Mouse (Mus musculus) c-Kit-positive CD71-positive TER-119-positive erythroid progenitor cells, embryonic 14.5 days (primary cell): ENCODE results near the gene Pde4b.

ENCODE experiments used
- DNase-seq: peaks from one replicate; pipeline ENCODE4 v3.0.0-alpha.2; 2013; ENCODE audit warnings: low spot score

The Pde4b gene

DNA sequence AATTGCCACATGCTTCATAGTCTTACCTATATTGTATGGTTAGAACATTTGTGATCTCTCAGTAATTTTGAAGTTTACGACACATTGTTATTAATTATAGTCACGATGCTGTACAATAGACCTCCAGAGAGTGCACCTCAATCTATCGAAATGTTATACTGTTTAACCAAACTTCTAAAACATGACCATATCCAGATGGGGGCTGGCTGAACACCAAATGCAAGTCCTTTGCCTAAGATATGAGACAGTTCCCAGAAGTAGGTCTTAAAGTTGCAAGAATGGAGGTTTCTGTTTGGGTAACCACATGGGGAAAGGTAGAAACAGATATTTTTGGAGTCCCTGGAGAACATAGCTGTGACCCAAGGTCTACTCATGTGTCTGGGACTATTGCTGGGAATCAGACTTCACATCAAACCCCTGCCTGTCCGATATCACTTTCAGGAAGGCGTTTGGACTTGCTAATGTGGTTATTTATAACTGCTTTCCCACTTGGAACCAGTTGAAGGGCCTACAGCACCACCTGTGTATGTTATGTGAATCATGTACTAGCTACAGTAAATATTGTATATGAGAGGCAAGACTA, 452.3 kb downstream of the Pde4b start:
- DNase-seq, result no peak

DNA sequence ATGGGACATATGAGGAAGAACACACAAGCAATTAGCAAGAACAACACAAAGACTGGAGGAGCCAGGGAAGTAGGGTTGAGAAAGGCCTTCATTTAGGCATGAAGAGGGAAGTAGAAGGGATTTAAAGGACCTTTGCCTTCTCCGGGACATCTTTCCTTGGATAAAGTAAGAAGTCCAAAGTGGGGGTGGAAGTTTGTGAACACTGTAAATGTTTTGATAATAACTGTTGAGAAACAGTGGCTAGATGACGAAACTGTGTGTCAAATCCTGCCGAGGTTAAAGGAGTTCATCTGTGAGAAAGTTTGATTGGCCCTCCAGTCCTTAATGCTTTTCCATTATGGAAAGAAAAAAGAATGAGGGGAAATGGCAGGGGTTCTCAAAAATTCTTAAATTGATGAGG, 455.6 kb downstream of the Pde4b start:
- DNase-seq, result no peak

DNA sequence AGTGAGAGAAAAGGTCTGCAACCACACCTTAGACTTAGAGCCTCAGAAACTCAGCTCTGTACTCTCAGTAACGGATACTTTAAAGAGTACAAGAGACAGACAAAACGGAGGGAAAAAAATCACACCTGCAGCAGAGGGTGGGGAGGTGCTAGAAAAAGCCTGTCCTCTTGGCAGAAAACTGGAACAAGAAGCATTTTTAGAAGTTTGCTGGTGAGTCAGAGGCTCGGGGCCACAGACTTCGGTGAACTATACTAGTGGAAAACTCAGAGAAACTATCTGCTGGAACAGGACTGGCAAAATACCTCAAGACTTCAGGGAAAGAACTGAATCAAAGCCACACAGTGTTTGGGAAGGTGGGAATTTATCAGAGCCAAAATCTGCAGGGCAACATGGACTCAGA, 457.9 kb downstream of the Pde4b start:
- DNase-seq, result no peak

DNA sequence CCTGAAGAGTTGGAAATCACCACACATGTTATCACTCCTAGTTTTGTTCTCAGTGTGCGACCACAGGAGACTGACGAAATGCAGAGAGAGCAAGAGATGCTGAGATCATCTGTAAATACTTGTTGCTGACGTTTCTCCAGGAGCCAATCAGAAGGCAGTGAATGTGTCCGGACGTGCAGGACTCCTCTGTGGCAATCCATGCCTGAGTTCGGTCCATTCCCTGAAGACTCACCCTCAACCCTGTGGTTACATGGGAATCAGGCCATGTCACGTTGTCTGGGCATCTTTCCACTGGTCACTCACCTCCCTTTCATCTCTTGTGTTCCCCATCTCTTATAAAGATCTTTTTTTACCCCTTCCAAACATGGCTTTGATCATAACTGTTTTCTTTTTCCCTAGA, 468.2 kb downstream of the Pde4b start:
- no peak for DNase-seq

DNA sequence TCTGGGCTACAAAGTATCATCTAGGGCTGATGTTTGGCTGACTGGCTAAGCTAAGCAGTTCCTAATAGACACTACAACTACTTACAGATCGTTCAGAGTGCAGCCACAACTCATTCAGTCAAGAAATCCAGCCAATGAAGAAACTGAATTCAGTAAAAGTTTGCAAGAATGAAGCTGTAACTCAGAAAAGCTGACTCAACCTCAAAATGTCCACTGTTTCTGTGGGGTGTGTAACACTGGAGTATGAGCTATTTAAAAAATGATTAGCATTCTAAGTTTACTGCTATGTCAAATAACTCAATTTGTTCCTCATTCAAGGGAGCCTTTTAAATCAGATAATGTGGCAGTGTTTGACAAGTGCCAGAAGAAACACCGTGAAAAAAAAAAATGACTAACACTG, 469.7 kb downstream of the Pde4b start:
- no peak for DNase-seq

DNA sequence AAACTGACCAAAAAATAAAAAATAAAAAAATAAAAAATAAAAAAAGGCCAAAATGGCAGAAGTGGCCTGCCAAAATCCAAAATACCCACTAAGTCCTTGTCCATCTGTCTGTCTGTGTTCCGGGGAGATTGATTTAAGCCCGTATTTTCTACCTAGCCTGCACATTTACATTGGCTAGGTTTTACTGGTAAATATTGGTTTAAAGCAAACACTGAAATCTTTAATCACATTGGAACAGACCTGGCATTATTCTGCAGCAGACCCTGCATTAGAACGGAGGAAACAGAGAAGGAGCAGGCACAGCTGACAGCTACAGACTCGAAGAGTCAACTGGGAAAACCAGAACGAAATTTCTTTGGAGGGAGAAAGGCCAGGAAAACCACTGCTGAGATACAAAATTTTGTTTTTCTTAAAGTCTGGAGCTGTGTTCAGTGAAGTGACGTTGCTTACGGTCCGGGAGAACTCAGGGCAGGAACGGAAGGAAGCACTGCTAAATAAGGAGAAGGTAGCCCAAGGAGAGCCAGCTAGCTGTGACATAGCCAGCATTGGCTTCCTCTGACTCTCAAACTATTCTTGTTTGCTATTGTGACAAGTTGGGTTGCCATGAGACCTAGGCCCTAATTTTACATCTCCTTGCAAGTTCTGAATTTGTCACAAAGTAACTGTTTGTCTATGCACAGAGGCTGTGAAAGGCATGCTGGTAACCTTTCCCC, 470.3 kb downstream of the Pde4b start:
- DNase-seq, result no peak

DNA sequence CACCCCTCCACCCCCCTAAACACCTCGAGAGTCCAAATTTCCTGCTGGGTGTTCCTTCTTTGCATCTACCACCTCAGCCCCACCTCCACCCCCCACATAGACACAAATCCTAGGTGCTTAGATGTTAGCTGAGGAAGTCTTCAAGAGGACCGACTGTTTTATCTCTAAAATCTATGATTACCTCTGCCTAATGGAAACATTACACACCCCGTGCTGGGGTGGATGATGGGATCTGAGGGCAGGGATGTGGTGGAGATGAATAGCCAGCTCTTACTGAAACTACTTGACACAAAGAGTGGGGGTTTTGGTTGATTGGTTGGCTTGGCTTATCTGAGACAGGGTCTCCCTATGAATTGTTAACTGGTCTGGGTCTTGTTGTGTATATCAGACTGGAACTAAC, 471.0 kb downstream of the Pde4b start:
- no peak for DNase-seq

DNA sequence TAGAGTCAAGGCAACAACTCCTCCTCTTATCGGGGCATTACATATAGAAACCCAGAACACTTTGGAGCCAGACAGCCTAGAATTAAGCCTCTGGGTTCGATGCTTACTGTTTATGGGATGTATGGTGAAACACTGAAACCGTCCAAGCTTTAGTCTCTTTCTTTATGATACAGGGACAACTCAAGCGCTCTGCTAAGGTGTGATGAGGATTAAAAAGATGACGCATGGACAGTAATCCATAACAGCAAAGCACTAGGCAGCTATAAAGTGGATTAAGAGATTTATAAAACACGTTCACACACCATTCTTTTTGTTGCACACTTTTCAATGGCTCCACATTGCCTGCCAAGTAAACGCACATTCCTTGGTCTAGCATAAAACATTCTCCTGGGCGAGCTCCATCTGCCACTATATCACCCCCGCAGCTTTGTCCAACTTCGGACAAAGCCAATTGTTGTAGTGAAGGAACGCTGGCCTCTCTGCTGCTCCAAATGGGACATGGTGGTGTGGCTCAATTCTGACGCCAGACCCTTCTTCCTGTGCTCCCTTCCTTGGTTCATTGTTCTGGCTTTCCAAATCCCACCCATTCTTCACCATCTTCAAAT, 473.4 kb downstream of the Pde4b start:
- DNase-seq, result no peak

DNA sequence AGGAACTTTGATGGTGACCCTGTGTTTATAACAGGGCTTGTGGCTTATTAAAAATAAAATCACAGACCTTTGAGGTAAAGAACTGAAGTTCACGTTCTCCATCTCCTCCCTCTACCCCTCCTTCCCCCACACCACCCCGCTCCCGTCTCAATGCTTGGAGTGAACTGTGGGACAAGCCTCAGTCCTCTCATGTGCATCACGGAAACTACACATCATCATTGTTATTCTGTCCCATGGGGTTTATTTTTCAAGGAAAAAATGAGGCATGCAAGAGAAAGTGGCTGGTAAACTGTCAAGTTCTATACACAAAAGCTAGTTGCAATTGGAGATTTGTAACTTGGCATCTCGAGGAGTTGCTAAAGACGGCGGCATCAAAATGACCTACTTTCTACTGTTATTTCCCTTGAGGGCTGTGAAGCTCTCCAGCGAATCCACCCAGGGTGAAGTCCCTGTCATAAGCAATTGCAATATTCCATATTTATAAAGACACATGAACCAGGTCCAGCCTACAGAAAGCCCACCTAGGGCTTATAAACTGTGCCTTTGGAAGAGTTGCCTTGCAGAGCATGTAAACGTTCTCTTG, 476.0 kb downstream of the Pde4b start:
- no peak for DNase-seq

DNA sequence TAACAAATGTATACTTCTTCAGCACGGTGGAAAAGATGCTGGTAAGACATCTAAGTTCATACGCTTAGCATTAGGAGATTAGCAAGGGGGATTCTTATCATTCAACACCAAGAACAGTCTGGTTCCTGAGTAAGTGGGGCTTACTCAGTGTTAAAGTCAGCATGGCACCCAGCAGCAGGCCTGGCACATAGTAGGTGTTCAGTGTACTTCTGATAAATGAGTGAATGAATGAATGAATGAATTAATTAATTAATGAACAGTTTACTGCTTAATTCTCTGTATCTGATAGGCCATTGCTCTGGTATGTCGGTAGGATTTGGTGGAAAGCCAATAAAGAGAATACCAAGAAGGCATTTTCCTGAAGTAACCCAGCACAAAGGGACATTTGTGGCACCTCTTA, 476.9 kb downstream of the Pde4b start:
- no peak for DNase-seq

DNA sequence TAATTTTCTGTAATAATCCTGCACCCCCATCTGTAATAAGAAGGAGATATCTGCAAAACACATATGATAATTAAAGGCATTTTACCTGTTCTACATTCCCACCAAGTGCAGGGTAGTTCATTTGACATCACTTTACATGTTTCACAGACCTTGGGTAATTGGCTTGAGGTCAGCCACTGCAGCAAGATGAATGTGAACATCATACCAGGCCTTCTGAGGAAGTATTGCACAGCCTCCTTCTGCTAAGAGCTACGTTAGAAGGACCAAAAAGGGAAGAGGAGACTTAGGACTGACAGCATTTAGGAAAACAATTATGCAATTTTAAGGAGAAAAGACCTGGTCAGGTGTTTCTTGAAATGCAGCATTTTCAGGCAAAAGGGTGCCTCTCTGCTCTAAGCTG, 479.1 kb downstream of the Pde4b start:
- no peak for DNase-seq

DNA sequence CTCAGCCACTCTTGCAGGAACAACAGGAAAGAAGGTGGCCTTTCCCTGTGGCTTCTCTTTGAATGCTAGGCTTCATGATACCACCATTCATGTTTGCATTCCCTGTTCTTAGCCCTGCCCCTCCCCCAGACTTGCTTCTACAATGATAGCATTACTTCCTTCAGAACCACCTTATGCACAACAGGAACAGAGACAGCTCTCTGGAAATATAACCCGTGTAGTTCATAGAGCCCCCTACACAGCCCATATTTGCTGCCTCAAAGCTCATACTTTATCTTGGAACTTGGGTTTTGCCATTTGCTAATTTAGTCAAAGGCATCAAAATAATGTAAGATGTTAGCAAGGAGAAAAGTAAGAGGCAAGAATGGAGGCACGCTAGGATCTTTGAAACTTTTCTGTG, 479.8 kb downstream of the Pde4b start:
- no peak for DNase-seq

DNA sequence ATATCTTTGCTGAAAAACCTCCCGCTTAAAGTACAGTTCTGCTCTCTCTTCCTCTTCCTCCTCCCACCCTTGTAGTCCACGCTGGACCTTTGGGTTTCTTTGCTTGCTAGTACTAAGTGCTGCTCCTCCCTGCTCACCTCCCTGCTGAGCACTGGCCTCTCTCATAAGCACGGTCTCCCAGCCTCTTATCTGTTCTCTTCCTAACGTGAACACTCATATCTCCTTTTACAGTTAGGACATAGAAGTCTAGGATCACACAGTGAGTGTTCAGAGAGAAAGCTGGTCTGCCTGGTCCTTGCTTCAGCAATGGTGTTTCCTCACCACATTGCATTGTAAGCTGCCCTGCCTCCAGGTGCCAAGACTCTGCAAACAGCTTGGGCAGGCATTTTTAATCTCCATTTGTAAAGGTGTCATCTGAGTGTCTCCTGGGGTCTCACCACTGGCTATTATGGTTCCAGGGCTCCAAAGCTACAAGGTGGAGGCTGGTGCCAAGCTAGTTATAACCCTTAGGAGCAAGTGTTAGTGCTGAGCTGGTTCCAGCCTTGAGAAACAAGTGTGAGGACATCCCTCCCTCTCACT, 480.4 kb downstream of the Pde4b start:
- DNase-seq, result peak; percentile 32

DNA sequence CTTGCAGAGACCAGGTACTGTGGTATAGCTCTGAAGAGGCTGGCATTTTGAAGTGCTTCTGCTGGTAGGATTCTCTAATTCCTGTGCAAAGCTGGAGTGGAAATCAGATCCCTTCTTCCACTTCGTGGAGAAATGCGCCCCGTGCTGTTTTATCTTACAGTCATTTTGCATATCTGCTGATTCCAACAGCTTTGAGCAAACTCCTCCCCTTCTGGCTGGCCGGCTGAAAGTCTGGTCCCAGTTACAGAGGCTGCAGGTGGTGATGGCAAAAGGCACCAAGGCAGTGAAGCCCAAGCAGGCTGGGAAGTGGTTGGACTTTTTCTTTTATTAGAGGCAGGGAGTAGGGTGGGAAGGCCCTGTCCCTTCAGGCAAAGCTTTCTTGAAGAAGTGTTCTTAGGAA, 481.2 kb downstream of the Pde4b start:
- peak; percentile 51 for DNase-seq

DNA sequence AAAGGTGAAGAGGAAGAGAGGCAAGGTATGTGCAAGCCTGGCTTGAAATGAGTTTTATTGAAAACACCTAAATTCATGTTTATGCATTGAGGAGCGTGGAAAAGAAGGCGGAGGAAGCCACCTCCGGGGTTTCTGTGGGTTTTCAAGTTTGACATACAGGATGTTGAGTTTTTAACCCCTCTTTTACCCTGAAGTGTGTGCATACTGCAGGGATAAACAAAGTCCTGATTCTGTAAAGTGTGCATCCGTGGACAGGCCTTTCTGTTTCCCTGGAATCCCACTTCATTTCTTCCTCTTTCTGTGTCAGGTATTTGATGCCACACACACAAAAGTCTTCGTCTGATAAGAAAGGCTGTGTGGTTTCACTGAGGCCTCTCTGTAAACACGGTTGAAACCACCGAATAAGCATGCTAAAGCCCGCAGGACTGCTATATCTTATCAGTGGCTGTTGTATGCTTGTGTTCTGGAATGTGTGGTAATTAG, 481.8 kb downstream of the Pde4b start:
- DNase-seq, result peak; percentile 24

DNA sequence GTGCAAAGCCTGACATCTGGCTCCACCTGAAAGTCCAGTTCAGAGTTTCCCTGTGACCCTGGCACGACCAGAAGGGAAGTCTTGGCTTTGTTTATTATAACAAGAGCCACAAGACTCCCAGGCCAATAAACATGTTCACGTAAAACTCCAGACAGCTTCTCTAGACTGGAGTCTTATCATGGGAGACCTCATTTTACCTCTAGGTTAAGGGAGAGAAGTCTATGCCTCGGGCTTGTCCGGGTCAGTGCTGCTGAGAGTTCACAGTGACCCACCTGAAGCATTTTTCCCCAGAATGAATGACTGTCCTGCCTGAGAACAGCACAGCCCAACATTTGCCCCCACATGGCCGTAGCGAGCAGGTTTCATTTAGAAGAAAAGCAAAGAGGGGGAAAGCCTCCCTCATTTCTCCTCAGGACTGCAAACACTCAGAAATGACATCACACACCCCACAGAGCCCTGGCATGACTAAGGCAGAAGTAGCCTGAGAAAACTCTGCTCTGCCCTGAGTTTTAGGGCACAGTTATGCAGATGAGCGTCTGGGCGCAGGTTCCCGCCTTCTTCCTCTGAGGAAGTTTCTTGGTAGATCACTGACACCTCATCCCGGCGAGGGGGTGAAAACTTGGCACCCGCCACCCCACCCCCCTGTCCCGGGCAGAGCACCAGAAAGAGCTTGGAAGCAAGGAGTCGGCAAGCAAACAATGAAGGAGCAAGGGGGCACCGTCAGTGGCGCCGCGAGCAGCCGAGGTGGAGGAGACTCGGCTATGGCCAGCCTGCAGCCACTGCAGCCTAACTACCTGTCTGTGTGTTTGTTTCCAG, 482.8 kb downstream of the Pde4b start:
- DNase-seq, result peak; percentile 65

DNA sequence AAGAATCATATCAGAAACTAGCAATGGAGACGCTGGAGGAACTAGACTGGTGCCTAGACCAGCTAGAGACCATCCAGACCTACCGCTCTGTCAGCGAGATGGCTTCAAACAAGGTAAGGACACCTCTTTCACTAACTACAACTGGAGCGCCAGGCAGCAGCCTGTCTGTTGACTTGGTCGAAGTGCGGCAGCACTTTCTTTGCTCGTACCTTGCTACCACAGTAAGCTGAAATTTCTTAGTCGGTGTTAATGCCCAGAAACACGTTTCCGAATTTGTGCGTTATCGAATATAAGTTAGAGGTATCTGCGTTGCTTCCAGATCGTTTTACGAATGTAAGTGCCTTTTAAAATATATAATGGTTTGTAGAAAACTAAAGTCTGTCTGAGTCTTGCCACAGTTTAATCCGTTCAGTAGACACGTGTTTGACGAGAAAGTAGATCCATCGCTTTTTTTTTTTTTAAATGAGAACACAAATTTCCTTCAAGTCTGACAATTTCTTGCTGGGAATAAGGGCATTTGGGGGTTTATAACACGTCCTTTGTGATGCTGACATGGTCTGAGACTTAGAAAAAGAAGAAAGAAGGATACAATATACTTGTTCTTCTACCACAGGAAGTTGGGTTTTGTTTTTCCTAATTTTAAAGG, 483.5 kb downstream of the Pde4b start:
- DNase-seq, result peak; percentile 62

DNA sequence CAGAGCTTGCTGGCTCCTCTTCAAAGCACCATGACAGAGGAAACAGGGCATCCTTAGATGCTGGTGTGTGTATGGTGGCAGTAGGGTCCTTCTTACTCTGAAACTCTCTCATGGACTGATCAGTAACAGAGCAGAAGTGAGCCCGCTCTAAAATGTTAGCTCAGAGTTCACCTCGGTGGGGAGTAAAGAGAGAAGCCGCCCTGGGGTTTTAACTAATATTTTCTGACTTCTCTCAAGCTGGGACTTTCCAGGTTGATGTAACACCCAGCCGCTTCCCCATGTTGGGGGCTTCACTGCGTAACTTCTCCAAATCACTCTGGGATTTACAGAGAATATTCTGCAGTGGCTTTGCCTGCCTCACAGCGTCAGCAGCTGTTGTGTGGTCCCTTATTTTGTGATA, 484.7 kb downstream of the Pde4b start:
- peak; percentile 16 for DNase-seq

DNA sequence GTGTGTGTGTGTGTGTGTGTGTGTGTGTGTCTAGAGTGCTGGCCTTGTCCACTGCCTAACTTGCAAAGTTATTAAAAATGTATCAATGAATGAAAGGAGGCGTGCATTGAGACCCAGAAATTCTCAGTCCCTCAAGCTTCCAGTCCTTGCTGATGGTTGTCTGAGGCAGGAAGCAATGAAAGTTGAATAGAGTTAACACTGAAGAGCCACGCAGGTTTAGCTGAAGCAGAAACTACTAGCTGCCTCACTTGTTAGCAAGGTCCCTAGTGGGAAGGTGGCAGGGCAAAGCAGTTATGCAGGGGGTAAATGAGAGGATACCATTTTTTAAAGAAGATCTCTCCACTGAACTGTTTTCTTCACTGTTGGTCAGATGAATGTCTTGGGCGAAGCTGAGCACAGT, 485.2 kb downstream of the Pde4b start:
- no peak for DNase-seq

DNA sequence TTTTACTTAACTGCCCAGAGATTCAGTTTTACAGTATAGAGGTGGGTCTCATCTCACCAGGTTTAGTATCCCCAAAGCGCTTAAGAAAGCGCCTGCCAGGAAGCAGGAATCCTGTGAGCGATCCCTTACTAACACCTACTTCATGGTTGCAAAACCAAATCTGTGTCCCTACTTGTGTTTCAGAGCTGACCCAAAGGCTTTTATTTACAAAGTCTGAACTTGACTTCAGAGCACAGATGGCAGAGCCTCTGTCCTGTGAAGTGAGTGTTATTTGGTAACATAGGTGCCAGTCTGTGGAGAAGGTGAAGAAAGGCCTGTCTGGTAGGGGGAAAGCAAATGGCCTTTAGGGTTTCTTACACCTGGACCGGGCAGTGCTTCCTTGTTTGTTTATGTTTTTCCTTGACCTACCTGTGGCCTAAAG, 486.0 kb downstream of the Pde4b start:
- DNase-seq, result no peak

DNA sequence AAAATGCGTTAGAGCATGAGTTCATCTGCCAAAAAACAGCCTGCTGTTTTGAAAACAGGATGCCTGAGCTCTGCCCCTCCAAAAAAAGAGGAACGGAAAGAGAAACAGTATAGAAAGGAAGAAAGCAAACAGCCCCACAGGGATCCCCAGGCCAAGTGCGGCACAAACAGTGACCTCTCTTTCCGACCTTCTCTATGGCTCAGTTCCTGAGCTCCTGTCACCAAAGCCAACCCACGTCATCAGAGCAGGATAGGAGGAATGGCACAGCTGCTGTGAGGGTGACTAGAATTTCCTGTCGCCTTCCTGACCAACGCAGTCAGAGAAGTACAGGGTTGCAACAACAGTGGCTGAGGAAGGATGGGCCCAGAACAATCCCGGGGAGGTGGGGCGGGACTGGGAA, 486.9 kb downstream of the Pde4b start:
- DNase-seq, result no peak
